Mouse (Mus musculus): ENCODE measurements at regions not wholly inside any gene's neighbourhood (a gene's known extent, or its start where the extent isn't known, plus 50 kb on each side); places are given as distances from the start of the nearest gene placed in this dataset.

GRCm38 (mm10) chr6:66478326-66478964 is 56.7 kb upstream of the Mad2l1 start:
- peak; percentile 36 for DNase-seq (ENCODE audit: extremely low read depth, low read depth, low spot score)

- no peak for DNase-seq (ENCODE audit: extremely low read depth, low read depth, low spot score)
Measured at GRCm38 (mm10) chr6:66479576-66479975, 55.6 kb upstream of the Mad2l1 start.

GRCm38 (mm10) chr6:66480207-66480606 is 55.0 kb upstream of the Mad2l1 start:
- DNase-seq (ENCODE audit: extremely low read depth, low read depth, low spot score) = no peak

- DNase-seq (ENCODE audit: extremely low read depth, low read depth, low spot score) = no peak
Measured at GRCm38 (mm10) chr6:66482797-66483196, 52.4 kb upstream of the Mad2l1 start.
